Mouse (Mus musculus) midbrain, postnatal 0 days (tissue): Measurements from ENCODE around the gene H3f3b. TPM values are rescaled to one million over a fixed set of nuclear protein-coding genes. Genes with fewer than 3 reads are reported as not detected.
"Not testable (repeated sequence)": the region's sequence is repeated elsewhere in the genome, so short reads cannot be mapped to it uniquely, and the experiment has no call there.

Source experiments
- ATAC-seq: fragments of 200-750 bp; cut with Nextera tagmentation; 2 replicates; pipeline ENCODE4 v1.8.0; 2017; ENCODE audit warnings: moderate number of reproducible peaks, mild to moderate bottlenecking, moderate TSS enrichment, moderate library complexity; ENCODE audit not compliant: low FRiP score
- DNase-seq: peaks from one replicate; pipeline ENCODE4 v3.0.0-alpha.2; 2015; ENCODE audit warnings: low spot score
- H3K27ac ChIP-seq: fragments of 300-500 bp; sonication (generic); 2 replicates; pipeline ENCODE4 v1.5.1; 2014; ENCODE audit warnings: low read depth, mild to moderate bottlenecking, low read length, mixed read lengths
- H3K27me3 ChIP-seq: fragments of 300-500 bp; sonication (generic); 2 replicates; pipeline ENCODE4 v1.6.1; 2014; ENCODE audit warnings: low read length, control low read depth, mixed read lengths; ENCODE audit not compliant: insufficient read depth
- H3K36me3 ChIP-seq: fragments of 300-500 bp; sonication (generic); 2 replicates; pipeline ENCODE4 v1.6.1; 2014; ENCODE audit warnings: low read length, control low read depth, mixed read lengths; ENCODE audit not compliant: insufficient read depth
- H3K4me1 ChIP-seq: fragments of 300-500 bp; sonication (generic); 2 replicates; pipeline ENCODE4 v1.6.1; 2014; ENCODE audit warnings: mild to moderate bottlenecking, control low read depth, antibody characterized with exemption, low read length, mixed read lengths; ENCODE audit not compliant: insufficient read depth
- H3K4me2 ChIP-seq: fragments of 300-500 bp; sonication (generic); 2 replicates; pipeline ENCODE4 v1.6.1; 2014; ENCODE audit warnings: low read depth, mild to moderate bottlenecking, low read length, mixed read lengths; ENCODE audit not compliant: poor library complexity, severe bottlenecking
- H3K4me3 ChIP-seq: fragments of 300-500 bp; sonication (generic); 2 replicates; pipeline ENCODE4 v1.5.1; 2014; ENCODE audit warnings: low read depth, mild to moderate bottlenecking, low read length, moderate library complexity
- H3K9ac ChIP-seq: fragments of 300-500 bp; sonication (generic); replicated peaks from 2 replicates; pipeline ENCODE4 v1.6.1; 2014; ENCODE audit warnings: mild to moderate bottlenecking, low read length, moderate library complexity, mixed read lengths; ENCODE audit not compliant: poor library complexity, severe bottlenecking
- H3K9me3 ChIP-seq: fragments of 300-500 bp; sonication (generic); 2 replicates; pipeline ENCODE4 v1.6.1; 2016; ENCODE audit warnings: low read length, control low read depth
- CTCF ChIP-seq: IDR thresholded peaks from 2 replicates; pipeline ENCODE4 v1.5.1; 2016; ENCODE audit warnings: antibody characterized with exemption, mild to moderate bottlenecking
- WGBS: fragments of 180-500 bp; shearing (Covaris S2); extraction: QIAGEN DNeasy Blood & Tissue Kit; methylation state at CpG from one replicate; pipeline ENCODE4 v1.1.7; 2014; 5-methylcytosine and 5-hydroxymethylcytosine counted together
- polyA plus RNA-seq: library from polyadenylated mRNA; unstranded; fragments of >200 nt; fragmentation: Nextera tagmentation; extraction: Ambion mirVana; gene quantifications from 2 replicates; pipeline ENCODE4 v1.2.1, GENCODE M21; 2015
- total RNA-seq: library from RNA; depleted of rRNA; stranded (reverse); fragments of >200 nt; gene quantifications from 2 replicates; pipeline ENCODE4 v1.2.3, GENCODE M21; 2014

H3f3b gene
- total and polyA plus RNA-seq, 2 experiments from 2014 or later: 568 to 2,254 TPM

- Histone ChIP-seq H3K4me2 (no peak overlapping the region), H3K9me3 (no peaks in the 10 kb centered on the region), H3K36me3 (peaks cover 3% of the 10 kb centered on the region; the same call in 1 of the 2 replicates), H3K27ac (no peak overlapping the region), H3K4me3 (no peak overlapping the region), H3K27me3 (no peaks in the 10 kb centered on the region), H3K9ac (no peak overlapping the region), H3K4me1 (0 out of 2 replicates have a peak, but pooled peaks cover 4% of the 10 kb centered on the region)
- ATAC-seq (no peak), DNase-seq (no peak)
- WGBS: 82% methylated on average over 2 of the region's 2 CpGs
- no peak for TF ChIP-seq CTCF
These were observed 7.8 kb downstream of the H3f3b start for GRCm38 (mm10) chr11:116019976-116020411.

GRCm38 (mm10) chr11:116019360-116019791 is 8.4 kb downstream of the H3f3b start:
- no peaks in the 10 kb centered on the region for H3K9me3 ChIP-seq
- DNase-seq (no peak), ATAC-seq (no peak)
- H3K4me2 ChIP-seq: no peak overlapping the region
- no peak overlapping the region for H3K27ac ChIP-seq
- no peak overlapping the region for H3K9ac ChIP-seq
- 0 out of 2 replicates have a peak, but pooled peaks cover 4% of the 10 kb centered on the region for H3K4me1 ChIP-seq
- peaks cover 3% of the 10 kb centered on the region; the same call in 1 of the 2 replicates for H3K36me3 ChIP-seq
- H3K27me3 ChIP-seq: no peaks in the 10 kb centered on the region
- no peak overlapping the region for H3K4me3 ChIP-seq
- WGBS: 67% methylated on average over 1 of the region's 1 CpGs
- TF ChIP-seq CTCF: no peak

GRCm38 (mm10) chr11:116018867-116019266 is 8.9 kb downstream of the H3f3b start:
- not testable (repeated sequence) for DNase-seq, H3K4me1 ChIP-seq, H3K4me3 ChIP-seq, ATAC-seq, H3K27me3 ChIP-seq, H3K9ac ChIP-seq, H3K9me3 ChIP-seq, H3K4me2 ChIP-seq, H3K36me3 ChIP-seq, H3K27ac ChIP-seq
- 93% methylated on average over 4 of the region's 4 CpGs for WGBS

GRCm38 (mm10) chr11:116018106-116018505 is 9.7 kb downstream of the H3f3b start:
- no peak overlapping the region for H3K4me3 ChIP-seq
- ATAC-seq: 0 out of 2 replicates have a peak, but pooled peaks have one; percentile 20
- H3K27me3 ChIP-seq: no peaks in the 10 kb centered on the region
- TF ChIP-seq CTCF: peak; percentile 60
- no peaks in the 10 kb centered on the region for H3K9me3 ChIP-seq
- WGBS: 32% methylated on average over 6 of the region's 6 CpGs
- no peak overlapping the region for H3K9ac ChIP-seq
- H3K36me3 ChIP-seq: peaks cover 3% of the 10 kb centered on the region; the same call in 1 of the 2 replicates
- H3K4me1 ChIP-seq: 0 out of 2 replicates have a peak, but pooled peaks cover 6% of the 10 kb centered on the region
- no peak overlapping the region for H3K27ac ChIP-seq
- H3K4me2 ChIP-seq: no peak overlapping the region
- peak; percentile 64 for DNase-seq

- TF ChIP-seq CTCF: no peak
- Histone ChIP-seq H3K9me3 (no peaks in the 10 kb centered on the region), H3K36me3 (no peaks in the 10 kb centered on the region), H3K27ac (no peak overlapping the region), H3K27me3 (no peaks in the 10 kb centered on the region), H3K4me3 (no peak overlapping the region), H3K9ac (no peak overlapping the region), H3K4me2 (no peak overlapping the region), H3K4me1 (0 out of 2 replicates have a peak, but pooled peaks cover 8% of the 10 kb centered on the region)
- DNase-seq: no peak
- 56% methylated on average over 8 of the region's 8 CpGs for WGBS
- no peak for ATAC-seq
These were observed 12.9 kb downstream of the H3f3b start for GRCm38 (mm10) chr11:116014821-116015220.

- Histone ChIP-seq H3K9me3 (no peaks in the 10 kb centered on the region), H3K4me1 (0 out of 2 replicates have a peak, but pooled peaks cover 8% of the 10 kb centered on the region), H3K27ac (peak within 1 kb of the TSS; percentile 60), H3K9ac (peak within 1 kb of the TSS; percentile 68), H3K4me2 (peak within 1 kb of the TSS; percentile 88), H3K36me3 (peaks cover 4% of the 10 kb centered on the region; the same call in 1 of the 2 replicates), H3K4me3 (peak within 1 kb of the TSS; percentile 61), H3K27me3 (no peaks in the 10 kb centered on the region)
- under 1% methylated on average over 54 of the region's 55 CpGs for WGBS
- ATAC-seq: peak; percentile 63
- DNase-seq: peak; percentile 84
- no peak for TF ChIP-seq CTCF
These were observed 15.4 kb downstream of the H3f3b start, which contains the start of gene Galk1 for GRCm38 (mm10) chr11:116012262-116012947. Gene Galk1 (minus strand): TSS chr11:116012719.
